Mouse (Mus musculus): ENCODE measurements around the gene Angpt4.

The Angpt4 gene

GRCm38 (mm10) chr2:151915111-151915510 is 4.1 kb downstream of the Angpt4 start:
- DNase-seq = no peak

GRCm38 (mm10) chr2:151916061-151916831 is 5.2 kb downstream of the Angpt4 start:
- DNase-seq = peak; percentile 74 to 83

- peak; percentile 40 to 60 for DNase-seq
Observed at GRCm38 (mm10) chr2:151919140-151919539, 8.1 kb downstream of the Angpt4 start.

- DNase-seq = no peak
Observed at GRCm38 (mm10) chr2:151921068-151921467, 10.1 kb downstream of the Angpt4 start.

GRCm38 (mm10) chr2:151921596-151921995 is 10.6 kb downstream of the Angpt4 start:
- peak; percentile 38 to 60 for DNase-seq

- DNase-seq = no peak
Observed at GRCm38 (mm10) chr2:151924276-151924675, 13.3 kb downstream of the Angpt4 start.

GRCm38 (mm10) chr2:151925715-151926114 is 14.7 kb downstream of the Angpt4 start:
- no peak for DNase-seq

GRCm38 (mm10) chr2:151927103-151927502 is 16.1 kb downstream of the Angpt4 start:
- DNase-seq = no peak

- peak; percentile 93 to 94 for DNase-seq
Observed at GRCm38 (mm10) chr2:151930389-151931074, 19.5 kb downstream of the Angpt4 start.

- peak; percentile 73 to 76 for DNase-seq
Observed at GRCm38 (mm10) chr2:151937893-151938292, 26.9 kb downstream of the Angpt4 start.

- DNase-seq = peak; percentile 69 to 72
Observed at GRCm38 (mm10) chr2:151938780-151939200, 27.8 kb downstream of the Angpt4 start.

GRCm38 (mm10) chr2:151939651-151940420 is 28.8 kb downstream of the Angpt4 start:
- DNase-seq = no peak

- DNase-seq = peak; percentile 60 to 69
Observed at GRCm38 (mm10) chr2:151941269-151941668, 30.3 kb downstream of the Angpt4 start.

- DNase-seq = no peak
Observed at GRCm38 (mm10) chr2:151944106-151944505, 33.1 kb downstream of the Angpt4 start.

GRCm38 (mm10) chr2:151947617-151948016 is 36.6 kb downstream of the Angpt4 start:
- no peak for DNase-seq

GRCm38 (mm10) chr2:151948311-151948710 is 37.3 kb downstream of the Angpt4 start:
- DNase-seq = no peak

- DNase-seq = no peak
Observed at GRCm38 (mm10) chr2:151949082-151949774, 38.2 kb downstream of the Angpt4 start.

GRCm38 (mm10) chr2:151953665-151954064 is 42.7 kb downstream of the Angpt4 start:
- DNase-seq = no peak

- DNase-seq = no peak
Observed at GRCm38 (mm10) chr2:151956500-151957137, 45.6 kb downstream of the Angpt4 start.

- peak in 1 of 2 experiments; percentile 48 for DNase-seq
Observed at GRCm38 (mm10) chr2:151959274-151959673, 48.3 kb downstream of the Angpt4 start.

- no peak for DNase-seq
Observed at GRCm38 (mm10) chr2:151961284-151962196, 50.5 kb downstream of the Angpt4 start.
